Mouse (Mus musculus): ENCODE data around the gene Dnajb1. TPM values are rescaled to one million over a fixed set of nuclear protein-coding genes. Genes with fewer than 3 reads are reported as not detected.

The Dnajb1 gene
- total RNA-seq, 2 experiments from 2014 or later = 50.1 to 71.0 TPM

DNA sequence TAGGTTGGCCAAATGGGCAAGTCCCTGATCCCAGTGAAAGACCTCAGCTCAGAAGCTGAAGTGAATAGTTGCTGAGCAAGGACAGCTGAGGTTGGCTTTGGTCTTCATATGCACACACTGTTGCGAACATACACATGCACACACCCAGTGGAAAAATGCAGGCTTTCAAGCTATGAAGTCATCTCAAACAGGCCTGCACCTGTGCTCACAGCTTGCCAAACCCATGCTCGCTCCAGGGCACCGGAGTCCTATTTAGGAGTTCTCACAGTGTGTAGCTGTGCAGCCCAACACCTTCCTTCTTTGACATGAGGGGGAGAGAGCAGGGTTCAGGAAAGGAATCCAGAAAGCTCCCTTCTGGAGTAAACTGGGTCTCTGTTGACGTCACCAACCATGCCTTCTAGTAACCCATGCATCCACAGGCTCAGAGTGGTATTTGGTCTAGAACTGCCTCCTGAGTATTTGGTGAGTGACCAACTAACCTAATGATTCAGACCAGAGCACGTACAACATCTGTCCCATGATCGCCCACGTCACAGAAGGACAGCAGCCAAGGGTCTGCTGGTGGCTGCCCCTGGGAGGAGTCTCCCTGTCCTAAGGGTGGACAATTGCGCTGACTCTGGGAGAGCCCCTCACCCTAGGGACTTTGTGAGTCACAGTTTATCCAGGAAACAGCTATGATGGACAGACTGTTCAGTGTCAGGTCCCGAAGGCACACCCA, 11.7 kb downstream of the Dnajb1 start:
- no peak for DNase-seq (ENCODE audit: extremely low spot score in 1 of 2, low spot score in 2 of 2)
- intact Hi-C loops (cut with DNase I) = loop anchor here (5.0 kb wide), 1 partner anchor 52 kb away; the partner anchor contains the start of gene Ndufb7

GRCm38 (mm10) chr8:83621691-83622388, 13.8 kb downstream of the Dnajb1 start:
- peak overlapping the region; percentile 94 for H3K27ac ChIP-seq
- intact Hi-C loops (cut with DNase I) = loop anchor here (5.0 kb wide), 1 partner anchor 55 kb away; the partner anchor contains the start of gene Ndufb7
- no peak for DNase-seq (ENCODE audit: extremely low spot score in 1 of 2, low spot score in 2 of 2)
- TF ChIP-seq CTCF (IDR thresholded peaks at IDR 0.05) = no peak
- H3K4me3 ChIP-seq = peak overlapping the region; percentile 53

More for the DNA sequence above, 11.7 kb downstream of the Dnajb1 start:
- Histone ChIP-seq H3K27ac (no peak overlapping the region), H3K4me3 (no peak overlapping the region)
- no peak for TF ChIP-seq CTCF (IDR thresholded peaks at IDR 0.05)

- intact Hi-C loops (cut with DNase I) = loop anchor here (5.0 kb wide), 1 partner anchor 55 kb away; the partner anchor contains the start of gene Ndufb7
- peak; percentile 91 for TF ChIP-seq CTCF (IDR thresholded peaks at IDR 0.05)
- Histone ChIP-seq H3K27ac (peak overlapping the region; percentile 94), H3K4me3 (peak overlapping the region; percentile 53)
- DNase-seq (ENCODE audit: extremely low spot score in 1 of 2, low spot score in 2 of 2) = peak; percentile 90 to 92
Observed at GRCm38 (mm10) chr8:83622389-83622989, 14.5 kb downstream of the Dnajb1 start.

GRCm38 (mm10) chr8:83623549-83623948, 15.6 kb downstream of the Dnajb1 start:
- TF ChIP-seq CTCF (IDR thresholded peaks at IDR 0.05) = no peak
- DNase-seq (ENCODE audit: extremely low spot score in 1 of 2, low spot score in 2 of 2) = no peak
- Histone ChIP-seq H3K4me3 (no peak overlapping the region), H3K27ac (no peak overlapping the region)
- intact Hi-C loops (cut with DNase I) = loop anchor here (5.0 kb wide), 1 partner anchor 56 kb away; the partner anchor contains the start of gene Ndufb7

DNA sequence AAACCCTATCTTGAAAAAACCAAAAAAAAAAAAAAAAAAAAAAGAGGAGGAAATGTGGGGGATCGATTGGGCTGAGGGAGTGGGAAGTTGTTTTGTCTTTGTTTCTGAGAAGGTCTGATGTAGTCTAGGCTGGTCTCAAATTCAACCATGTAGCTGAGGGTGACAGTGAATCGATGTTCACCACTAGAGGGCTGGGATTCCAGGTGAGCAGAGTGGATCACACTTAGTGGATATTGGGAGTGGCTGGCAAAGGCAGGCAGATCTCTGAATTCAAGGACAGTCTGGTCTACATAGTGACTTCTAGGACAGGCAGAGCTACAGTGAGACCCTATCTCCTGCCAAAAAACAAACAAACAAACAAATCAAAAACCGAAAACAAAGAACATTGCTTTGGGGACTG, 16.7 kb downstream of the Dnajb1 start:
- intact Hi-C loops (cut with DNase I) = loop anchor here (5.0 kb wide), 1 partner anchor 57 kb away; the partner anchor contains the start of gene Ndufb7

GRCm38 (mm10) chr8:83625676-83626299, 17.8 kb downstream of the Dnajb1 start:
- H3K27ac ChIP-seq = no peak overlapping the region
- H3K4me3 ChIP-seq = no peak overlapping the region
- intact Hi-C loops (cut with DNase I) = no loop called here
- TF ChIP-seq CTCF (IDR thresholded peaks at IDR 0.05) = no peak
- DNase-seq (ENCODE audit: extremely low spot score in 1 of 2, low spot score in 2 of 2) = no peak

More for the DNA sequence above, 16.7 kb downstream of the Dnajb1 start:
- Histone ChIP-seq H3K27ac (no peak overlapping the region), H3K4me3 (no peak overlapping the region)
- DNase-seq (ENCODE audit: extremely low spot score in 1 of 2, low spot score in 2 of 2) = no peak
- TF ChIP-seq CTCF (IDR thresholded peaks at IDR 0.05) = peak; percentile 64

- H3K27ac ChIP-seq = no peak overlapping the region
- no peak for TF ChIP-seq CTCF (IDR thresholded peaks at IDR 0.05)
Observed at GRCm38 (mm10) chr8:83632083-83632707, 24.2 kb downstream of the Dnajb1 start.

DNA sequence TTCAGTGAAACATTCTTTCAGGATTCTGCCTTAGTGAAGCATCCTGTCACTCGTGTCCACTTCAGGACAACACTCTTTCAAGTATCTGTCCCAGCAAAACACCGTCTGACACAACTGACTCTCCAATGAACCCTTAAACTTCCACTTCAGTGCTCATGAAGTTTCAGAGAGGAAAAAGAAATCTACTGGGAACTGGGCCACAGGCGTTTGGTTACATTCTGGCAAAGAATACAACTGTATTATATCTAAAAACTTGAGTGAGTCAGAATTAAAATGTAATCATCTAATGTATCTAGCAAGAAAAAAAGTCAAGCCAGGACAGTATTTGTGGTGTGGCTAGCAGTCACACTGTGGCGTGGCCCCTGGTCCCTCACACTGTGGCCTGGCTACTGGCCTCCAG, 30.9 kb downstream of the Dnajb1 start:
- no peak overlapping the region for H3K4me3 ChIP-seq
- DNase-seq (ENCODE audit: extremely low spot score in 1 of 2, low spot score in 2 of 2) = no peak
- no peak overlapping the region for H3K27ac ChIP-seq
- intact Hi-C loops (cut with DNase I) = no loop called here
- TF ChIP-seq CTCF (IDR thresholded peaks at IDR 0.05) = no peak

More at GRCm38 (mm10) chr8:83632083-83632707, 24.2 kb downstream of the Dnajb1 start:
- intact Hi-C loops (cut with DNase I) = no loop called here
- DNase-seq (ENCODE audit: extremely low spot score in 1 of 2, low spot score in 2 of 2) = no peak
- H3K4me3 ChIP-seq = no peak overlapping the region

GRCm38 (mm10) chr8:83639649-83640048, 31.7 kb downstream of the Dnajb1 start:
- no peak for DNase-seq (ENCODE audit: extremely low spot score in 1 of 2, low spot score in 2 of 2)
- Histone ChIP-seq H3K27ac (no peak overlapping the region), H3K4me3 (no peak overlapping the region)
- TF ChIP-seq CTCF (IDR thresholded peaks at IDR 0.05) = no peak
- intact Hi-C loops (cut with DNase I) = no loop called here

GRCm38 (mm10) chr8:83647511-83647910, 39.5 kb downstream of the Dnajb1 start:
- no peak overlapping the region for H3K27ac ChIP-seq
- TF ChIP-seq CTCF (IDR thresholded peaks at IDR 0.05) = no peak
- H3K4me3 ChIP-seq = no peak overlapping the region
- DNase-seq (ENCODE audit: extremely low spot score in 1 of 2, low spot score in 2 of 2) = no peak
- intact Hi-C loops (cut with DNase I) = no loop called here

DNA sequence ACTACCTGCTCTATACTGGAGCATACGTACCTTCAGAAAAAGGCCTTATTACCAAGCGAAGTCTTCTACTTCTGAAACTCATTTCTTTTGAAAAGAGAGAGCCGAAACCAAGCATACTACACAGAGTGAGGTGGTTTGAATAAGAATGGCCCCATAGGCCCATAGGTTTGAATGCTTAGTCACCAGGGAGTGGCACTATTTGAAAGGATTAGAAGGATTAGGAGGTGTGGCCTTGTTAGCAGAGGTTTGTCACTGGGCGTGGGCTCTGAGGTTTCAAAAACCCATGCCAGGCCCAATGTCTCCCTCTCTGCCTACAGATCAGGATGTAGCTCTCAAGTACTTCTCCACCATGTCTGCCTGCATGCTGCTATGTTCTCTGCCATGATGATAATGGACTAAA, 40.0 kb downstream of the Dnajb1 start:
- TF ChIP-seq CTCF (IDR thresholded peaks at IDR 0.05) = no peak
- no peak overlapping the region for H3K4me3 ChIP-seq
- no peak overlapping the region for H3K27ac ChIP-seq
- intact Hi-C loops (cut with DNase I) = no loop called here
- no peak for DNase-seq (ENCODE audit: extremely low spot score in 1 of 2, low spot score in 2 of 2)
